Mouse (Mus musculus) neural tube, embryonic 13.5 days (tissue): ENCODE results near the gene Doc2a. TPM values are rescaled to one million over a fixed set of nuclear protein-coding genes. Genes with fewer than 3 reads are reported as not detected.
"Not testable (repeated sequence)": the region's sequence is repeated elsewhere in the genome, so short reads cannot be mapped to it uniquely, and the experiment has no call there.

ENCODE experiments used
- ATAC-seq: fragments of 200-750 bp; cut with Nextera tagmentation; 2 replicates; pipeline ENCODE4 v1.8.0; 2017; ENCODE audit warnings: low read depth, mild to moderate bottlenecking, moderate TSS enrichment, moderate library complexity
- H3K27ac ChIP-seq: fragments of 300-500 bp; sonication (generic); replicated peaks from 2 replicates; pipeline ENCODE4 v1.5.1; 2015; ENCODE audit warnings: moderate library complexity, mild to moderate bottlenecking, inconsistent platforms
- H3K27me3 ChIP-seq: fragments of 300-500 bp; sonication (generic); 2 replicates; pipeline ENCODE4 v1.6.1; 2015; ENCODE audit warnings: mild to moderate bottlenecking, inconsistent platforms
- H3K36me3 ChIP-seq: fragments of 300-500 bp; sonication (generic); 2 replicates; pipeline ENCODE4 v1.6.1; 2015; ENCODE audit warnings: mild to moderate bottlenecking, inconsistent platforms
- H3K4me1 ChIP-seq: fragments of 300-500 bp; sonication (generic); replicated peaks from 2 replicates; pipeline ENCODE4 v1.6.1; 2015; ENCODE audit warnings: inconsistent platforms
- H3K4me2 ChIP-seq: fragments of 300-500 bp; sonication (generic); 2 replicates; pipeline ENCODE4 v1.6.1; 2015; ENCODE audit warnings: inconsistent platforms, mild to moderate bottlenecking, moderate library complexity
- H3K4me3 ChIP-seq: fragments of 300-500 bp; sonication (generic); 2 replicates; pipeline ENCODE4 v1.5.1; 2015; ENCODE audit warnings: mild to moderate bottlenecking, inconsistent platforms
- H3K9ac ChIP-seq: fragments of 300-500 bp; sonication (generic); 2 replicates; pipeline ENCODE4 v1.6.1; 2015; ENCODE audit warnings: moderate library complexity, mild to moderate bottlenecking, inconsistent platforms
- H3K9me3 ChIP-seq: fragments of 300-500 bp; sonication (generic); 2 replicates; pipeline ENCODE4 v1.6.1; 2016; ENCODE audit warnings: inconsistent platforms
- WGBS: fragments of 180-500 bp; shearing (Covaris S2); methylation state at CpG from one replicate; pipeline ENCODE4 v1.1.7; 2015; 5-methylcytosine and 5-hydroxymethylcytosine counted together
- polyA plus RNA-seq: library from polyadenylated mRNA; unstranded; fragments of >200 nt; fragmentation: Nextera tagmentation; extraction: Ambion mirVana; gene quantifications from 2 replicates; pipeline ENCODE4 v1.2.1, GENCODE M21; 2015

Gene Doc2a
- polyA plus RNA-seq, 1 experiment from 2014 or later: 9.5 TPM

DNA sequence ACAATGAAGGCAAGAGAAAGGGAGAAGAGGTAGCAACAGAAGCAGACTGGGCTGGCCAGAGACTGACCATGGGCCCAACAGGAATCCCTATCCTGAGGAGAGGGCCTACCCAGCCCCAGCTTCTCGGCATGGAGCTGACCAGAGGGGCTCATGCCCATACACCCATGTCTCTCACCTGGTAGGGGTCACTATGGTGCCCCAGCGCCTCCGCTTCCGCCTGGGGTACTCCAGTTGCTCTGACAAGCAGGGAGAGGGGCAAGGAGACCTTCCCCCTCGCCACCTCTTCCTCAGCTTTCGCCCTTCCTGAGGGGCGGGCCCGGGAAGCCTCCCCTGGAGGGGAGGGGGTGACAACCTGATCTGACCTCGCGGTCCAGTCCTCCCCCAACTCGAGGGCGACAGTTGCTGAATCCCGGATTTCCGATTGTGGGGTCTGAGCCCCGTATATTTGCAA is 36.5 kb downstream of the Doc2a start:
- under 1% methylated on average over 15 of the region's 15 CpGs for WGBS
- Histone ChIP-seq H3K9me3 (no peaks in the 10 kb centered on the region), H3K4me2 (peak overlapping the region; percentile 99), H3K9ac (peak overlapping the region; percentile 94), H3K27ac (peak overlapping the region; percentile 95), H3K4me3 (peak overlapping the region; percentile 91), H3K36me3 (peaks cover 20% of the 10 kb centered on the region), H3K27me3 (no peaks in the 10 kb centered on the region), H3K4me1 (peaks cover 40% of the 10 kb centered on the region)
- ATAC-seq: no peak

DNA sequence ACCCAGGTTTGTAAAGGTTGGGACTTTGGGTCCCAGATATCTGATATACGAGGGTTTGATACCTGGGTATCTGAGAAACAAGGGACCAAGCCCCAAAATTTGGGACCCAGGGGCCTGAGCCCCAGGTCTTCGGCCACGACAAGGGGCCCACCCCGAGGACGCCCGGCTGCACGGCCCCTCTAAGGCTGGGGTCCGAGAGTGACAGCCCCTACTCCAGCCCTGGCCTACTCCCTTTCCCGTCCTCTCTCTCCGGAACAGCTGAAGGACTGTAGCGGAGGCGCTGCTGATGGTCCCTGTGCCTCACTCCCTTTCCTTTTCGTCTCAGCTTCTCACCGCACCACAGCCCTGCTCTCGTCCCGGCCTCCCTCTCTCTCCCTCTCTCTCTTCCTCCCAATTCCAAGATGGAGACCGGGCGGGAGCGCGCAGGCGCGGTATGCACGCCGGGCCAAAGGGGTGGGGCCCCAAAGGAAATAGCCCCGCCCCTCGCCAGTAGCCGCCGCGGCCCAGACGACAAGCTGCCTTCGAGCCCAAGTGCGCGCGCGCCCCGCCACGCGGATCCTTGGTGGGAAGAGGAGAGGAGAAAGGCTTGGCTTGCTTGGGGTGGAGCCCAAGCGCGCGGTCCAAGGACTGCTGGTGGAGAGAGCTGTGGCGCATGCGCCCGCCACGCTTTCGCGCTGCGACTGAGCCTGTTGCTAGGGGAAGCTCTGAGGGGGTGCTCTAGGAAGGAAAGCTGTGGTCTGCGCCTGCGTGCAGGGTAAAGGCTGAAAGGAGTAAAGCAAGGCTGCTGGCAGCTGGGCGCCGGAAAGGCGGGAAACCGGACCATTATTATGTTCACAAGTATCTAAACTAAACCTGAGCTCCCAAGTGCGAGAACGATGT is 37.3 kb downstream of the Doc2a start, which contains the start of gene Taok2:
Gene Taok2, minus strand, starts transcription at position 418 of the 879 bp plus-strand sequence.
- Histone ChIP-seq H3K4me2 (peak within 1 kb of the TSS; percentile 99), H3K4me3 (peak within 1 kb of the TSS; percentile 91), H3K4me1 (peaks cover 40% of the 10 kb centered on the region), H3K9ac (peak within 1 kb of the TSS; percentile 94), H3K9me3 (no peaks in the 10 kb centered on the region), H3K27ac (peak within 1 kb of the TSS; percentile 95), H3K27me3 (no peaks in the 10 kb centered on the region), H3K36me3 (peaks cover 13% of the 10 kb centered on the region)
- peak; percentile 98 for ATAC-seq
- whole genome bisulfite sequencing: under 1% methylated on average over 55 of the region's 56 CpGs

DNA sequence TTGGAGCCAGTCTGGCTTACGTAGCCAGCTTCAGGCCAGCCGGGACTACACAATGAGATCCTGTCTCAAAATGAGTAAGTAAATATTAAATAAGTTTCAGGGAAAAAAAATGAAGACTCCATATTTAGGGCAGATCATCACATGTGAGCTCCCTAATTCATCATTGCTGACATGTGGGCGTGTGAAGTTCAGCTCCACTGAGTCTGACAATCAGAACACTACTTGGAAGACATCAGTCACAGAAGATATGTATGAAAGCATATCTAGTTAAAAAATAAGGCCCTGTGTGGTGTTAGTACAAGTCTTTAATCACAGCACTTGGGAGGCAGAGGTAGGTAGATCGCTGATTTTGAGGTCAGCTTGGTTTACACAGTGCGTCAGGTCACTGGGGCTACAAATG is 40.1 kb downstream of the Doc2a start:
- Histone ChIP-seq H3K4me2 (no peak overlapping the region), H3K27ac (no peak overlapping the region), H3K4me3 (no peak overlapping the region), H3K36me3 (peaks cover 17% of the 10 kb centered on the region), H3K9ac (no peak overlapping the region), H3K4me1 (peaks cover 15% of the 10 kb centered on the region), H3K9me3 (no peaks in the 10 kb centered on the region), H3K27me3 (no peaks in the 10 kb centered on the region)
- WGBS: 89% methylated on average over 5 of the region's 5 CpGs
- ATAC-seq: no peak

DNA sequence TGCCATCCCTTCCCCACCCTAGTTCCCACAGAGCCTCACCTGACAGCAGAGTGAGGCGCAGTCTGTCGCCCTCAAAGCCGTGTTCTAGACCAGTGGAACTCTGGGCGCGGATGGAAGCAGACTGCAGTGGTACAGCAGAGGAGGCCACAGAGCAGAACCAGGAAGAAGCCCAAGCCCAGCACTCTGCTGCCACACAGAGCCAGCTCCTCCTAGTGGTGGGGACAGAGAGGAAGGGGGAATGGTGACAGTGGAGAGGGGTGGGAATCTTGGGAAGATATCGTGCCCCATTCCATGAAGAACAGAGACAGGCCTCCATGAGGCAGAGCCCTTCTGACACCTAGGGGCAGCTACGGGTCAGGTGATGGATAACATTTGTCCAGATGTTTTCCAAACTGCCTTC is 41.6 kb downstream of the Doc2a start:
- Histone ChIP-seq H3K36me3 (peaks cover 17% of the 10 kb centered on the region), H3K9ac (peak overlapping the region; percentile 26; the same call in 1 of the 2 replicates), H3K27ac (no peak overlapping the region), H3K9me3 (no peaks in the 10 kb centered on the region), H3K4me3 (no peak overlapping the region), H3K4me2 (no peak overlapping the region), H3K4me1 (no peaks in the 10 kb centered on the region), H3K27me3 (no peaks in the 10 kb centered on the region)
- no peak for ATAC-seq
- 48% methylated on average over 7 of the region's 7 CpGs for WGBS

DNA sequence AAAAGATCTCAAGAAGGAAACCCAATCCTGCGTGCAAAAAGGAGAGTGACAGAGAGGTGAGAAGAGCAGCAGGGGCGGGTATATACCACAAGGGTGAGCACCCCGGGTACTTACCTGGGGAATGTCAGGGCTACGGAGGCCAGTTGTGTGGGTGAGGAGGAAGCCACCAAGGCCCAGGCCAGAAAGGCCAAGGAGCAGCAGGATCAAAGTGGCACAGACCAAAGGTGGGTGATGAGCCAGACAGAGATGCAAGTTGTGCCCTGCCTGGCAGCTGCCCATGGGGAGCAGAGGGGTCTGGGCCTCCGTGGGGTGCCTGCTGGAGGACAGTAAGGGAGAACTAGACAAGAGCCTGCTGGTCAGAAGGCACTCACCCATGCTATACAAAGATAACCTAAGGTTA is 49.7 kb downstream of the Doc2a start:
- Histone ChIP-seq H3K4me2 (peak overlapping the region; percentile 74), H3K9me3 (no peaks in the 10 kb centered on the region), H3K36me3 (peaks cover 1% of the 10 kb centered on the region), H3K27me3 (no peaks in the 10 kb centered on the region), H3K4me3 (no peak overlapping the region), H3K4me1 (peaks cover 16% of the 10 kb centered on the region), H3K27ac (no peak overlapping the region), H3K9ac (peak overlapping the region; percentile 88)
- WGBS: 90% methylated on average over 5 of the region's 5 CpGs
- ATAC-seq: no peak

DNA sequence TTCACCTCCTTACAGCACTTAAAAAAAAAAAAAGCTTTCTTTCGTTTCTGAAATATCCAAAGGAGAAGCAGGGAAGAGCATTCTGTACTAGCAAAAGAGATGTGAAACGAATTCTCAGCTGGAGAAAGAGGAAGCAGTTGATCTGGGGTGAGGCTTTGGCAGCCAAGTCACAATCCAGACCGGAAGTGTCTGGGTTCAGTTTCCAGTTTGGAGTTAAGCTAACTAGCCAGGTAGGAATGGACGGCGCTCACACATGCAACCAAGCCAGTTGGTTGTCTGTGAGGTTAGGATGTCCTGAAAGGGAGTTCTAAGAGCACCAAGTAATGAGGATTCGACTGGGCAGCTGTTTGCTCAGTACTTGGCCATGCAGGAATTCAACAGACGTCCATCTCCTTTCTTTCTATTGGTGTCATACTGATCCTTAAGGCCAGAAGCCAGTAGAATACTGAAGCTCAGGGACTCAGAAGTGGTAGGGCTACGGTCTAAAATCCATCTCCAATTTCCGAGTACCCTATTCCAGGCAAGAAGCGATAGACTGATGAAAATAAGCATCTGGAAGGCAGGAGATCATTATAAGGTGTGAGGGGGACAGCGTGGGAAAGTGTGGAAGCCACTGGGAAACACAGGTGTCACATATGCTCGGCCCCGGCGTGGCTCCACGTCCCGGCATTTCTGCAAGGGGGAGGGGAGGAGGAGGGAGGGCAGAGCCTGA is 50.3 kb downstream of the Doc2a start:
- H3K27ac ChIP-seq: peak overlapping the region; percentile 93
- H3K27me3 ChIP-seq: no peaks in the 10 kb centered on the region
- H3K36me3 ChIP-seq: no peaks in the 10 kb centered on the region
- H3K9me3 ChIP-seq: no peaks in the 10 kb centered on the region
- peaks cover 16% of the 10 kb centered on the region for H3K4me1 ChIP-seq
- 27% methylated on average over 16 of the region's 16 CpGs for WGBS
- H3K4me3 ChIP-seq: peak overlapping the region; percentile 69
- H3K9ac ChIP-seq: peak overlapping the region; percentile 88
- H3K4me2 ChIP-seq: peak overlapping the region; percentile 74
- ATAC-seq: peak; percentile 83

DNA sequence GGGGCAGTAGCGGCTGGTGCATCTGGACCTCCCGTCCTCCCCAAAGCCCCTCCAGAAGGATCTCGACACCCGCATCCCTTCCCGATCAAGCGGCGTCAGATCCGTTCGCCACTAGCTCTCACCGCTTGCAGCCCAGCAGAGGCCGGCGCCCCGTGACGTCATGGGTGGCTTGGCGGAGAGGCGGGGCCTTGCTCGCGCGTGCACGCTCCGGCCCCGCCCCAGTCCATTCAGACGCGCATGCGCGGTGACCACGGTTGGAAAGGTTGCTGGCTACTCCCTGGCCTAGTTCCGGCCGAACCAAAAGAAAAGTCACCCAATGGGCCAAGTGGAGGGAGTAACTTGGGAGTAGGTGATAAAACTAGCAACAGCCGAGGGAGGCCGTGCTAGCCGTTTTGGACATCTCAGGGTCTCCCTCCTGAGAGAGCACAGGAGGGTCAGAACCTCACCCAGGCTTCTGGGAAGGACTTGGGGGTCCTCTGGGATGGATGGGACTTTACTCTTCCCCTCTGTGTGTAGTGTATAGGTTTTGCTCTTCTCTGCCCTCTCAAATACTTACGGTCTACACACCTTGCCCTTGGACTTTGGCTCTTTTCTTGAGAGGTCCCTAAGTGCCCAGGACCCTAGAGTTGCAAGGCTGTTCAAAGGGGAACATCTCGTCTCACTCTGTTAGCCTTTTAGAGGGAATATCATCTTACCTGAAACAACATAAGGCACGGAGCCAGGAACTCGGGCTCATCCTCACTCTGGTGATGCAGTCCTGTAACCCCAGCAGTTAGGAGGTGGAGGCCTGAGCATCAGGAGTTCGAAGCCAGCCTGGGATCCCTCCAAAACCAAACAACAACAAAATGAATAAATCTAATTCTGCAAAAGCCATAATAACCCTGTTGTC is 51.1 kb downstream of the Doc2a start:
- Histone ChIP-seq H3K4me2 (peak overlapping the region; percentile 74), H3K27me3 (no peaks in the 10 kb centered on the region), H3K27ac (peak overlapping the region; percentile 93), H3K36me3 (no peaks in the 10 kb centered on the region), H3K9ac (peak overlapping the region; percentile 88), H3K4me1 (peaks cover 16% of the 10 kb centered on the region), H3K9me3 (no peaks in the 10 kb centered on the region), H3K4me3 (peak overlapping the region; percentile 69)
- 13% methylated on average over 37 of the region's 37 CpGs for WGBS
- ATAC-seq: peak; percentile 95

DNA sequence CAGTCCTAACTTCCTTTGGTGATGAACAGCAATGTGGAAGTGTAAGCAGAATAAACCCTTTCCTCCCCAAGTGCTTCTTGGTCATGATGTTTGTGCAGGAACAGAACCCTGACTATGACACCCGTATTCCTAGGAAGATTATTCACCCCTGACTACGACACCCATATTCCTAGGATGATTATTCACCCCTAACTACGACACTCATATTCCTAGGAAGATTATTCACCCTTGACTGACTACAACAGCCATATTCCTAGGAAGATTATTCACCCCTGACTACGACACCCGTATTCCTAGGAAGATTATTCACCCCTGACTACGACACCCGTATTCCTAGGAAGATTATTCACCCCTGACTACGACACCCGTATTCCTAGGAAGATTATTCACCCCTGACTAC is 52.6 kb downstream of the Doc2a start:
- peaks cover 16% of the 10 kb centered on the region for H3K4me1 ChIP-seq
- H3K27ac ChIP-seq, ATAC-seq, H3K9ac ChIP-seq, H3K36me3 ChIP-seq, H3K4me3 ChIP-seq, H3K9me3 ChIP-seq, H3K4me2 ChIP-seq, H3K27me3 ChIP-seq: not testable (repeated sequence)
- WGBS: 94% methylated on average over 7 of the region's 9 CpGs

Other genes with a start within 250 kb of the Doc2a start
- 7.1 and 9.6 TPM in 2 replicates for gene Nupr1, start 216.6 kb upstream of the Doc2a start, polyA plus RNA-seq
- gene Sgf29, start 198.1 kb upstream of the Doc2a start, polyA plus RNA-seq: 48.3 and 51.3 TPM in 2 replicates
- 1.4 and 2.1 TPM in 2 replicates for gene Sult1a1, start 171.0 kb upstream of the Doc2a start, polyA plus RNA-seq
- 109 and 143 TPM in 2 replicates for gene Bola2, start 152.0 kb upstream of the Doc2a start, polyA plus RNA-seq
- gene Slx1b, start 151.6 kb upstream of the Doc2a start, polyA plus RNA-seq: 16.2 and 20.5 TPM in 2 replicates
- gene Coro1a, start 139.6 kb upstream of the Doc2a start, polyA plus RNA-seq: 92.4 and 107 TPM in 2 replicates
- gene Mapk3, start 87.8 kb upstream of the Doc2a start, polyA plus RNA-seq: 97.6 and 108 TPM in 2 replicates
- 0.56 and 1.5 TPM in 2 replicates for gene Gdpd3, start 81.1 kb upstream of the Doc2a start, polyA plus RNA-seq
- gene Ypel3, start 70.5 kb upstream of the Doc2a start, polyA plus RNA-seq: 204 and 215 TPM in 2 replicates
- 0.25 and 0.66 TPM in 2 replicates for gene Tbx6, start 65.9 kb upstream of the Doc2a start, polyA plus RNA-seq
- gene Ppp4c, start 54.9 kb upstream of the Doc2a start, polyA plus RNA-seq: 216 and 230 TPM in 2 replicates
- 36.8 and 40.6 TPM in 2 replicates for gene Fam57b, start 49.7 kb upstream of the Doc2a start, polyA plus RNA-seq
- gene 4930451I11Rik, start 15.8 kb upstream of the Doc2a start, polyA plus RNA-seq: not detected in 2 replicates
- gene Hirip3, start 14.6 kb downstream of the Doc2a start, polyA plus RNA-seq: 19.0 and 19.9 TPM in 2 replicates
- 74.3 and 79.1 TPM in 2 replicates for gene Ino80e, start 15.0 kb downstream of the Doc2a start, polyA plus RNA-seq
- 48.7 and 50.5 TPM in 2 replicates for gene Taok2, start 37.3 kb downstream of the Doc2a start, polyA plus RNA-seq
- 25.3 and 25.7 TPM in 2 replicates for gene Tmem219, start 75.5 kb downstream of the Doc2a start, polyA plus RNA-seq
- gene Kctd13, start 81.5 kb downstream of the Doc2a start, polyA plus RNA-seq: 94.3 and 99.3 TPM in 2 replicates
- gene Asphd1, start 102.2 kb downstream of the Doc2a start, polyA plus RNA-seq: 5.6 and 6.6 TPM in 2 replicates
- 34.7 and 35.1 TPM in 2 replicates for gene Sez6l2, start 103.1 kb downstream of the Doc2a start, polyA plus RNA-seq
- 121 and 124 TPM in 2 replicates for gene Cdipt, start 128.5 kb downstream of the Doc2a start, polyA plus RNA-seq
- gene Cdiptos, start 128.7 kb downstream of the Doc2a start, polyA plus RNA-seq: 1.2 and 1.4 TPM in 2 replicates
- 6.6 and 7.2 TPM in 2 replicates for gene Mvp, start 167.2 kb downstream of the Doc2a start, polyA plus RNA-seq
- gene Pagr1b, start 169.1 kb downstream of the Doc2a start, polyA plus RNA-seq: 0.50 and 0.61 TPM in 2 replicates
- gene Pagr1a, start 169.9 kb downstream of the Doc2a start, polyA plus RNA-seq: 49.5 and 50.4 TPM in 2 replicates
- 47.8 and 81.0 TPM in 2 replicates for gene Gm42742, start 173.7 kb downstream of the Doc2a start, polyA plus RNA-seq
- gene Prrt2, start 173.8 kb downstream of the Doc2a start, polyA plus RNA-seq: 22.0 TPM in 2 replicates
- 71.7 and 72.1 TPM in 2 replicates for gene Maz, start 179.6 kb downstream of the Doc2a start, polyA plus RNA-seq
- gene Kif22, start 195.1 kb downstream of the Doc2a start, polyA plus RNA-seq: 22.8 and 31.5 TPM in 2 replicates
- gene Zg16, start 239.9 kb downstream of the Doc2a start, polyA plus RNA-seq: not detected in 2 replicates
- 1.0 and 2.4 TPM in 2 replicates for gene AI467606, start 243.9 kb downstream of the Doc2a start, polyA plus RNA-seq